Comparison of ENCODE assay signal across 13 mouse cellular contexts in genomic region chr7:139152927-139153326, GRCm38 (mm10). TPM values are rescaled to one million over a fixed set of nuclear protein-coding genes. Genes with fewer than 3 reads are reported as not detected.
A peak's percentile ranks its signal among the peaks of the same experiment; 100 is the strongest.
DNase-seq lines count a peak whose midpoint lies in the region; TF ChIP-seq lines count a peak whose summit lies in the region.
"Had no signal": no experiment of that assay in that cellular context is flagged by ENCODE, and none has a peak within 500 bp of the region (broad histone marks: within the 10 kb centered on the region; RNA-seq: fewer than 3 reads in every experiment).

No protein-coding gene starts in this region.

- TF ChIP-seq CTCF in left cerebral cortex, adult 2 months (IDR thresholded peaks at IDR 0.05), result no peak

- no peak overlapping the region for H3K4me3 ChIP-seq in left cerebral cortex, adult 2 months
- H3K4me3 ChIP-seq: embryonic facial prominence, embryonic 12.5 days; forebrain, embryonic 12.5 days; neural tube, embryonic 13.5 days had no signal

- peak; percentile 91 for DNase-seq in heart, adult 11 months
- DNase-seq in heart, postnatal 25 days (ENCODE audit: low spot score), result no peak
- no peak for DNase-seq in left cerebral cortex, adult 2 months (ENCODE audit: extremely low spot score in 1 of 2, low spot score in 2 of 2)
- no peak for DNase-seq in left cerebral cortex, postnatal 4 days
- DNase-seq in brain, adult 2 months (ENCODE audit: low read depth, low spot score), result peak; percentile 71
- DNase-seq in kidney, postnatal 36 days, result peak; percentile 37 to 53
- no peak for DNase-seq in B cell, adult 2 months
- DNase-seq in spleen, postnatal 10 days (ENCODE audit: low spot score in 2 of 2), result no peak
- DNase-seq: cerebellum, adult 18-20 months; thymus, adult 18-20 months had no signal

- intact Hi-C loops in heart, postnatal 25 days (cut with DNase I), result no loop called here
- intact Hi-C loops in left cerebral cortex, adult 2 months (cut with DNase I), result loop anchor here (5.0 kb wide), 1 partner anchor 34 kb away; no protein-coding TSS in a partner anchor
- intact Hi-C loops in left cerebral cortex, postnatal 4 days (cut with DNase I), result no loop called here

- peak overlapping the region; percentile 58 for H3K27ac ChIP-seq in left cerebral cortex, adult 2 months
- H3K27ac ChIP-seq: embryonic facial prominence, embryonic 12.5 days; forebrain, embryonic 12.5 days; neural tube, embryonic 13.5 days had no signal

RNA-seq across cellular contexts. Expression of gene Lrrc27, which starts 59.9 kb away (rescaled TPM):
- total RNA-seq in heart, postnatal 25 days (2021), result 10 to 100 TPM; 19.1 to 20.0 TPM
- total RNA-seq in left cerebral cortex, adult 2 months (2021), result 1 to 10 TPM; 8.1 to 8.2 TPM
- total RNA-seq in left cerebral cortex, postnatal 4 days (2021), result 1 to 10 TPM; 5.4 to 6.5 TPM

Comparison
In these comparisons a context has a peak if more than half of its experiments do, and no peak if none do; other contexts are left out.
1. DNase-seq: peak in heart, adult 11 months (single experiment), brain, adult 2 months (single experiment) and kidney, postnatal 36 days (2 of 2); none in heart, postnatal 25 days (single experiment), left cerebral cortex, adult 2 months (0 of 2), left cerebral cortex, postnatal 4 days (single experiment), B cell, adult 2 months (0 of 2) and spleen, postnatal 10 days (0 of 2).